15 mouse cellular contexts compared by ENCODE assay signal in the genomic region with DNA sequence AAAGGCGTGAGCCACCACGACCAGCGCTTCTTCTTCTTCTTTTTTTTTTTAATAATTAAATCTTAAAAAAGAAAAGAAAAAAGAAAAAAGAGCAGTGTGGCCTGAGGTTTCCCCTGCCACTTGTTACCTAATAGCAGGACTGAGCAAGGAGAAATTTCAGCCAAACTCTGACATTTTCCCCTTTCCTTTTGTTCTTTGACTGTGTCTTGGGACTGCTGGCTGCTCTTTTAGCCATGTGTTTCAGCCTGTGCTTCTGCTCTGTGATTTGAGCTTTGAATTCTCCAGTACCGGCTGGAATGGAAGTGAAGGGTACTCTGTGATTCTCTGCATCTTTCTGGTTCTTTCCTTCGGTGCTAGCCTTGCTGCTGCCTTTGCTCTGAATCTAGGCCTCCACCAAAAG. TPM values are rescaled to one million over a fixed set of nuclear protein-coding genes. Genes with fewer than 3 reads are reported as not detected.
"Had no signal": no experiment of that assay in that cellular context is flagged by ENCODE, and none has a peak within 500 bp of the region (broad histone marks: within the 10 kb centered on the region; RNA-seq: fewer than 3 reads in every experiment).

No protein-coding gene starts in this region.

- DNase-seq: liver, embryonic 13.5 days; liver, postnatal 0 days; lung, adult 2 months; lung, postnatal 14 days; lung, postnatal 36 days; midbrain, embryonic 14.5 days; retina, postnatal 1 day; right cerebral cortex, adult 18-20 months; right cerebral cortex, postnatal 25 days; right cerebral cortex, postnatal 4 days; thymus, postnatal 14 days; thymus, postnatal 36 days had no signal

- ATAC-seq: liver, postnatal 0 days; lung, postnatal 0 days; midbrain, embryonic 16.5 days had no signal

RNA-seq across cellular contexts. Expression of gene Tas2r143, which starts 16.7 kb away (rescaled TPM):
- total RNA-seq: megakaryocyte progenitor cell, adult 5-6 weeks had no signal

RNA-seq across cellular contexts. Expression of gene Tas2r135, which starts 21.9 kb away (rescaled TPM):
- total RNA-seq: megakaryocyte progenitor cell, adult 5-6 weeks had no signal

RNA-seq across cellular contexts. Expression of gene Tas2r126, which starts 51.0 kb away (rescaled TPM):
- total RNA-seq: megakaryocyte progenitor cell, adult 5-6 weeks had no signal
